Mouse (Mus musculus): ENCODE measurements around the gene Ppp1r14d.

GRCm38 (mm10) chr2:119182914-119183313 lies 46.8 kb downstream of the Ppp1r14d start:
- TF ChIP-seq POLR2A (IDR thresholded peaks at IDR 0.05; ENCODE audit: low read depth, low read length) (no peak), CTCF (IDR thresholded peaks at IDR 0.05; ENCODE audit: extremely low read depth, insufficient read depth, insufficient read length, insufficient replicate concordance) (no peak)
